11 mouse cellular contexts compared by ENCODE assay signal in genomic region chr12:99348940-99349649, GRCm38 (mm10).
DNase-seq lines count a peak whose midpoint lies in the region; ATAC-seq and TF ChIP-seq lines count a peak whose summit lies in the region.
"Had no signal": no experiment of that assay in that cellular context is flagged by ENCODE, and none has a peak within 500 bp of the region (broad histone marks: within the 10 kb centered on the region; RNA-seq: fewer than 3 reads in every experiment).

No protein-coding gene starts in this region.

- no peak overlapping the region for H3K4me2 ChIP-seq in forebrain, embryonic 11.5 days (ENCODE audit: low read depth, low read length, severe bottlenecking)
- H3K4me2 ChIP-seq in forebrain, postnatal 0 days (ENCODE audit: low read depth), result no peak overlapping the region
- H3K4me2 ChIP-seq in lung, postnatal 0 days (replicated peaks; ENCODE audit: low read depth, low read length), result no peak overlapping the region
- no peak overlapping the region; the same call in 1 of the 2 replicates for H3K4me2 ChIP-seq in intestine, postnatal 0 days (replicated peaks; ENCODE audit: low read depth)
- no peak overlapping the region for H3K4me2 ChIP-seq in stomach, embryonic 15.5 days
- H3K4me2 ChIP-seq: midbrain, embryonic 12.5 days had no signal

- H3K27me3 ChIP-seq in forebrain, embryonic 11.5 days (ENCODE audit: control insufficient read depth, insufficient read depth, low read length), result no peaks in the 10 kb centered on the region
- no peaks in the 10 kb centered on the region for H3K27me3 ChIP-seq in forebrain, postnatal 0 days (ENCODE audit: insufficient read depth, low read length)
- no peaks in the 10 kb centered on the region for H3K27me3 ChIP-seq in lung, postnatal 0 days (replicated peaks; ENCODE audit: insufficient read depth, low read length)
- H3K27me3 ChIP-seq in intestine, postnatal 0 days (replicated peaks; ENCODE audit: control insufficient read depth, insufficient read depth, low read length), result no peaks in the 10 kb centered on the region
- no peaks in the 10 kb centered on the region for H3K27me3 ChIP-seq in stomach, embryonic 15.5 days (replicated peaks)
- H3K27me3 ChIP-seq: midbrain, embryonic 12.5 days had no signal

- no peak; the same call in 1 of the 2 replicates for ATAC-seq in forebrain, embryonic 11.5 days (replicated peaks; ENCODE audit: low FRiP score)
- ATAC-seq in forebrain, postnatal 0 days, result no peak
- no peak; the same call in 1 of the 2 replicates for ATAC-seq in lung, postnatal 0 days
- ATAC-seq in intestine, postnatal 0 days, result no peak; the same call in 1 of the 2 replicates
- ATAC-seq in stomach, embryonic 15.5 days (ENCODE audit: insufficient read depth, low FRiP score, low read depth), result peak; percentile 15; the same call in 1 of the 2 replicates

- TF ChIP-seq CTCF in forebrain, postnatal 0 days (IDR thresholded peaks at IDR 0.05; ENCODE audit: low read depth), result no peak
- TF ChIP-seq CTCF in lung, postnatal 0 days (IDR thresholded peaks at IDR 0.05), result no peak
- TF ChIP-seq CTCF in intestine, postnatal 0 days (IDR thresholded peaks at IDR 0.05; ENCODE audit: low read depth), result no peak

- TF ChIP-seq EP300 in lung, postnatal 0 days (IDR thresholded peaks at IDR 0.05), result no peak

- peak overlapping the region; percentile 20; the same call in 1 of the 2 replicates for H3K9ac ChIP-seq in forebrain, embryonic 11.5 days (ENCODE audit: low read length)
- H3K9ac ChIP-seq in forebrain, postnatal 0 days, result no peak overlapping the region
- no peak overlapping the region for H3K9ac ChIP-seq in lung, postnatal 0 days (replicated peaks; ENCODE audit: low read depth)
- no peak overlapping the region for H3K9ac ChIP-seq in intestine, postnatal 0 days (ENCODE audit: low read depth, low read length)
- no peak overlapping the region for H3K9ac ChIP-seq in stomach, embryonic 15.5 days
- H3K9ac ChIP-seq: midbrain, embryonic 12.5 days had no signal

- H3K4me3 ChIP-seq in forebrain, embryonic 11.5 days (ENCODE audit: low read depth, low read length), result no peak overlapping the region
- no peak overlapping the region for H3K4me3 ChIP-seq in forebrain, postnatal 0 days (ENCODE audit: low read depth, low read length)
- no peak overlapping the region for H3K4me3 ChIP-seq in lung, postnatal 0 days (ENCODE audit: low read depth, low read length)
- no peak overlapping the region for H3K4me3 ChIP-seq in intestine, postnatal 0 days (ENCODE audit: low read depth, low read length)
- no peak overlapping the region for H3K4me3 ChIP-seq in stomach, embryonic 15.5 days (replicated peaks)
- H3K4me3 ChIP-seq: midbrain, embryonic 12.5 days had no signal

- no peak overlapping the region for H3K27ac ChIP-seq in forebrain, embryonic 11.5 days (ENCODE audit: low read depth, low read length)
- H3K27ac ChIP-seq in forebrain, postnatal 0 days (ENCODE audit: low read depth, low read length), result no peak overlapping the region
- 0 out of 2 replicates have a peak overlapping the region, but pooled peaks have one; percentile 1 for H3K27ac ChIP-seq in lung, postnatal 0 days (ENCODE audit: low read length)
- peak overlapping the region; percentile 77 for H3K27ac ChIP-seq in intestine, postnatal 0 days (ENCODE audit: low read depth, low read length)
- H3K27ac ChIP-seq in stomach, embryonic 15.5 days, result no peak overlapping the region
- H3K27ac ChIP-seq: midbrain, embryonic 12.5 days had no signal

- DNase-seq in forebrain, embryonic 11.5 days (ENCODE audit: low spot score), result no peak
- no peak for DNase-seq in forebrain, postnatal 0 days
- DNase-seq in lung, postnatal 0 days (ENCODE audit: low spot score), result no peak
- DNase-seq in lung, postnatal 25 days (ENCODE audit: low spot score), result no peak
- DNase-seq in natural killer cell, adult 2 months (ENCODE audit: low spot score in 2 of 2), result no peak
- DNase-seq in Muller cell, postnatal 12 days (ENCODE audit: inconsistent ontology term), result no peak
- DNase-seq: cerebellum, postnatal 36 days; kidney, adult 2 months had no signal

- no peaks in the 10 kb centered on the region for H3K36me3 ChIP-seq in forebrain, embryonic 11.5 days (ENCODE audit: control insufficient read depth, insufficient read depth, low read length)
- H3K36me3 ChIP-seq in forebrain, postnatal 0 days (ENCODE audit: insufficient read depth), result no peaks in the 10 kb centered on the region
- no peaks in the 10 kb centered on the region for H3K36me3 ChIP-seq in lung, postnatal 0 days (ENCODE audit: insufficient read depth, low read length)
- no peaks in the 10 kb centered on the region for H3K36me3 ChIP-seq in intestine, postnatal 0 days (ENCODE audit: control insufficient read depth, insufficient read depth)
- H3K36me3 ChIP-seq in stomach, embryonic 15.5 days, result no peaks in the 10 kb centered on the region
- H3K36me3 ChIP-seq: midbrain, embryonic 12.5 days had no signal

- peaks cover 7% of the 10 kb centered on the region for H3K4me1 ChIP-seq in forebrain, embryonic 11.5 days (replicated peaks; ENCODE audit: control insufficient read depth, insufficient read depth, low read length)
- H3K4me1 ChIP-seq in forebrain, postnatal 0 days (ENCODE audit: insufficient read depth), result no peaks in the 10 kb centered on the region
- H3K4me1 ChIP-seq in lung, postnatal 0 days (ENCODE audit: insufficient read depth, low read depth, low read length), result peaks cover 29% of the 10 kb centered on the region; the same call in 1 of the 2 replicates
- peaks cover 34% of the 10 kb centered on the region for H3K4me1 ChIP-seq in intestine, postnatal 0 days (replicated peaks; ENCODE audit: control insufficient read depth, insufficient read depth, low read length)
- H3K4me1 ChIP-seq in stomach, embryonic 15.5 days, result peaks cover 43% of the 10 kb centered on the region

- WGBS in forebrain, embryonic 11.5 days, result 81% methylated on average over 10 of the region's 10 CpGs
- WGBS in forebrain, postnatal 0 days, result 61% methylated on average over 10 of the region's 10 CpGs
- WGBS in lung, postnatal 0 days, result 65% methylated on average over 10 of the region's 10 CpGs
- WGBS in intestine, postnatal 0 days, result 44% methylated on average over 10 of the region's 10 CpGs
- WGBS in stomach, embryonic 15.5 days, result 67% methylated on average over 10 of the region's 10 CpGs

- no peaks in the 10 kb centered on the region for H3K9me3 ChIP-seq in forebrain, embryonic 11.5 days (ENCODE audit: control insufficient read depth, low read length)
- H3K9me3 ChIP-seq in forebrain, postnatal 0 days (ENCODE audit: low read length), result no peaks in the 10 kb centered on the region
- no peaks in the 10 kb centered on the region for H3K9me3 ChIP-seq in lung, postnatal 0 days (ENCODE audit: low read length)
- no peaks in the 10 kb centered on the region for H3K9me3 ChIP-seq in intestine, postnatal 0 days (ENCODE audit: control insufficient read depth)
- no peaks in the 10 kb centered on the region for H3K9me3 ChIP-seq in stomach, embryonic 15.5 days
- H3K9me3 ChIP-seq: midbrain, embryonic 12.5 days had no signal

Comparison
In these comparisons a context has a peak if more than half of its experiments do, and no peak if none do; other contexts are left out.
1. H3K27ac ChIP-seq: peak in lung, postnatal 0 days (single experiment) and intestine, postnatal 0 days (single experiment); none in forebrain, embryonic 11.5 days (single experiment), forebrain, postnatal 0 days (single experiment) and stomach, embryonic 15.5 days (single experiment).